Mouse (Mus musculus) neural tube, embryonic 15.5 days (tissue): ENCODE data around the gene Krt76. TPM values are rescaled to one million over a fixed set of nuclear protein-coding genes. Genes with fewer than 3 reads are reported as not detected.

ENCODE experiments used
- ATAC-seq: fragments of 200-750 bp; cut with Nextera tagmentation; 2 replicates; pipeline ENCODE4 v1.8.0; 2017; ENCODE audit warnings: mild to moderate bottlenecking, moderate TSS enrichment, moderate library complexity; ENCODE audit not compliant: low FRiP score
- H3K27ac ChIP-seq: fragments of 300-500 bp; sonication (generic); replicated peaks from 2 replicates; pipeline ENCODE4 v1.5.1; 2015; ENCODE audit warnings: mild to moderate bottlenecking, inconsistent platforms
- H3K27me3 ChIP-seq: fragments of 300-500 bp; sonication (generic); replicated peaks from 2 replicates; pipeline ENCODE4 v1.6.1; 2015; ENCODE audit warnings: inconsistent platforms
- H3K36me3 ChIP-seq: fragments of 300-500 bp; sonication (generic); 2 replicates; pipeline ENCODE4 v1.6.1; 2015; ENCODE audit warnings: inconsistent platforms
- H3K4me1 ChIP-seq: fragments of 300-500 bp; sonication (generic); 2 replicates; pipeline ENCODE4 v1.6.1; 2015; ENCODE audit warnings: inconsistent platforms
- H3K4me2 ChIP-seq: fragments of 300-500 bp; sonication (generic); 2 replicates; pipeline ENCODE4 v1.6.1; 2015; ENCODE audit warnings: inconsistent platforms, mild to moderate bottlenecking, moderate library complexity
- H3K4me3 ChIP-seq: fragments of 300-500 bp; sonication (generic); replicated peaks from 2 replicates; pipeline ENCODE4 v1.5.1; 2015; ENCODE audit warnings: mild to moderate bottlenecking, inconsistent platforms
- H3K9ac ChIP-seq: fragments of 300-500 bp; sonication (generic); replicated peaks from 2 replicates; pipeline ENCODE4 v1.6.1; 2015; ENCODE audit warnings: mild to moderate bottlenecking, inconsistent platforms
- H3K9me3 ChIP-seq: fragments of 300-500 bp; sonication (generic); replicated peaks from 2 replicates; pipeline ENCODE4 v1.6.1; 2016; ENCODE audit warnings: inconsistent platforms
- WGBS: fragments of 180-500 bp; shearing (Covaris S2); methylation state at CpG from one replicate; pipeline ENCODE4 v1.1.7; 2015; ENCODE audit warnings: mixed read lengths; 5-methylcytosine and 5-hydroxymethylcytosine counted together
- polyA plus RNA-seq: library from polyadenylated mRNA; unstranded; fragments of >200 nt; fragmentation: Nextera tagmentation; extraction: Ambion mirVana; gene quantifications from 2 replicates; pipeline ENCODE4 v1.2.1, GENCODE M21; 2015

The Krt76 gene
- polyA plus RNA-seq, result not detected in 2 replicates

DNA sequence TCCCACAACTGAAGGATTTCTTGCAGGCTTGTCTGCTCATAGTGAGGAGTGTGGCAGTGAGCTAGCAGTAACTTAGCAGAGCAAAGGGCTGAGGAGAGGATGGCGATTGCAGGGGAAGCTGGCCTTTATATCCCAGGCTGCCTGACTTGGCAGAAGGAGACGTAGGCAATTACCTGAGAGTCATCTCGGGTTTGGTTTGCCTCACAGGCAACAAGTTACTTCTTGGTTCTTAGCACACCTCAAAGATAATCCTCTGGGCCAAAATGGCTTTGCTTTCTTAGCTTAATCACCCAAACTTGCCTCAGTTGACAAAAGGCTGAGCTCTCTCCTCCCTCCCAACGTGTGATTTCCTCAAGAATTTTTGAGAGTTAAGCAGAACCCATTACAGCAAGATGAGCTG lies at the start of gene Krt76:
Gene Krt76, minus strand, starts transcription at position 101 of the 400 bp plus-strand sequence.
- H3K4me3 ChIP-seq, result no peak within 1 kb of the TSS
- no peak within 1 kb of the TSS for H3K27ac ChIP-seq
- no peak within 1 kb of the TSS for H3K4me2 ChIP-seq
- no peak within 1 kb of the TSS for H3K9ac ChIP-seq
- 59% methylated on average over 4 of the region's 4 CpGs for WGBS
- H3K27me3 ChIP-seq, result no peaks in the 10 kb centered on the region
- no peaks in the 10 kb centered on the region for H3K9me3 ChIP-seq
- no peak for ATAC-seq
- no peaks in the 10 kb centered on the region for H3K36me3 ChIP-seq
- H3K4me1 ChIP-seq, result no peaks in the 10 kb centered on the region

DNA sequence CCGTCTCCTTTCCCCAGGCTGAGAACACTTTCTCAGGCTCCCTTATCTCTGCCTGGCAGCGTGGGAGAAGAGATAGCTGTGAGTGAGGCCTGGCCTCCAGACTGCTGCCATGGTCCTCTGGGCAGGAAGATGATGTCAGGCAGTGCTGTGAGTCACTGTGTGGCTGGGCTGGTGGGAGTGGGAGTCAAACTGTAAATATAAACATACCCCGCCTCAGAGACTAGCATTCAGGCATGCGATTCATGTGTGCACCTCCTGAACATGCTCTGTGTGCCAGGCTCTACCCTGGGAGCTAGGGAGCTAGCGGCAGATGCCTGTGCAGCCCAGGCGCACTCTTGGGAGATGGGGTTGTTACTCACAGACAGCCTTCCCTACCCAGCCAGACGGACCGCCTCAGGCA lies 49.2 kb upstream of the Krt76 start:
- H3K27ac ChIP-seq, result no peak overlapping the region
- H3K27me3 ChIP-seq, result no peaks in the 10 kb centered on the region
- no peak overlapping the region for H3K4me3 ChIP-seq
- WGBS, result 77% methylated on average over 8 of the region's 8 CpGs
- no peak overlapping the region for H3K9ac ChIP-seq
- no peak overlapping the region for H3K4me2 ChIP-seq
- H3K36me3 ChIP-seq, result no peaks in the 10 kb centered on the region
- H3K4me1 ChIP-seq, result no peaks in the 10 kb centered on the region
- H3K9me3 ChIP-seq, result no peaks in the 10 kb centered on the region
- ATAC-seq, result no peak

DNA sequence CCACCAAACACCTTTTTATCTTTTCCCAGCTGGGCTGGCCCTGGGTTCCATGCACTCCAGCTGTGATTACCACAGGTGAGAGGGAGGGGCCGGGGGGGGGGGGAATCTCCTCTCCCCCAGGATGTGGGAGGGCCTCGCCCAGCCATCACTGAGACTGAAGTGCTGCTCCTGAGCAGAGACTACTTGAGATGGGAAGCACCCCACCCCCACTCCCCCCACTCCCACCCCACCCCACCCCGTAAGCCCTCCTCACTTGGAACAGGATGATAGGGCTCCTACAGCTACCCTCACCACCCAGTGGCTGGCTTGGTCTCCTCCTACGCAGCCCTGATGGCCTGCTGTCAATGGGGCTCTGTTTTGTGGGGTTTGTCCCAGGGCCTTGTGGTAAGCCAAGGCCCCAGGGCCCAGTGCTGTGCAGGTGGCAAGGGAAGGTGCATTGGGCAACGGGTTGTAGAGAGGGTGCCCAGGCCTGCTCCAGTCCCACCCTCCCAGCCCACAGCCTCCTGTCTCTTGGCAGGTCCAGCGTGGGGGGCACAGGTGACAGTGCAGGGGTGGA lies 47.6 kb upstream of the Krt76 start, which contains the start of gene Krt79:
Gene Krt79, minus strand, starts transcription at position 51 of the 556 bp plus-strand sequence.
- Histone ChIP-seq H3K4me3 (no peak within 1 kb of the TSS), H3K9me3 (no peaks in the 10 kb centered on the region), H3K9ac (no peak within 1 kb of the TSS), H3K4me1 (no peaks in the 10 kb centered on the region), H3K4me2 (no peak within 1 kb of the TSS), H3K27ac (no peak within 1 kb of the TSS), H3K27me3 (no peaks in the 10 kb centered on the region), H3K36me3 (no peaks in the 10 kb centered on the region)
- no peak for ATAC-seq
- WGBS, result 70% methylated on average over 6 of the region's 6 CpGs

DNA sequence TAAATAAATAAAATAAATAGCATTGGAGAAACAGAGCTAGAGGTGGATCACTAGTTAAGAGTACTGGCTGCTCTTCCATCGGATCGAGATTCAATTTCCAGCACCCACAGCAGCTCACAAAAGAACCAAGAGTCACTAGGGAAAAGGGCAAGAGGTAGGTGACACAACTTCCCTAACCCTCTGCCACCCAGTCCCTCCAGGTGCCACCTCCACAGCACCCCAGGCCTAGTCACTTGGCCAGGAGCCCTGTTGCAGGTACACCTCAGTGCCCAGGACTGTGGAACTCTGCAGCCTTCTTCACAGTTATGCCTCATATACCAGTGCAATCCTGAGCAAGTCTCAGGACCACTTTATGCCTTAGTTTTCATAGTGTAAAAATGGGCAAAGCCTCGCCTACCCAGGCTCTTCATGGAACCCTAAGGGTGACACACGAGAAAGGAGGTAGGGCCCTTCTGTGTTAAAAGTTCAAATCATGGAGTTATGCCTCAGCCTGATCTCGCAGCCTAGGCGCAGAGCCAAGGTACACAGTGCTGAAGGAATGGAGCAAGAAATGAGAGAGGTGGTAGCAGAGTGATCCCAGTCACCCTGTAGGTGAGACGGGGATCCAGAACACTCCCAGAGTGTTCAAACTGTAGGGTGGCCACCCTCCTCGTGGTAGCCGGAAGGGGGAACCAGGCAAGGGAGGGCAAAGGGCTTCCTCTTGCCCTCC lies 46.0 kb upstream of the Krt76 start:
- 90% methylated on average over 9 of the region's 9 CpGs for WGBS
- Histone ChIP-seq H3K36me3 (no peaks in the 10 kb centered on the region), H3K27me3 (no peaks in the 10 kb centered on the region), H3K4me2 (no peak overlapping the region), H3K4me1 (no peaks in the 10 kb centered on the region), H3K27ac (no peak overlapping the region), H3K9ac (no peak overlapping the region), H3K4me3 (no peak overlapping the region), H3K9me3 (no peaks in the 10 kb centered on the region)
- ATAC-seq, result no peak

DNA sequence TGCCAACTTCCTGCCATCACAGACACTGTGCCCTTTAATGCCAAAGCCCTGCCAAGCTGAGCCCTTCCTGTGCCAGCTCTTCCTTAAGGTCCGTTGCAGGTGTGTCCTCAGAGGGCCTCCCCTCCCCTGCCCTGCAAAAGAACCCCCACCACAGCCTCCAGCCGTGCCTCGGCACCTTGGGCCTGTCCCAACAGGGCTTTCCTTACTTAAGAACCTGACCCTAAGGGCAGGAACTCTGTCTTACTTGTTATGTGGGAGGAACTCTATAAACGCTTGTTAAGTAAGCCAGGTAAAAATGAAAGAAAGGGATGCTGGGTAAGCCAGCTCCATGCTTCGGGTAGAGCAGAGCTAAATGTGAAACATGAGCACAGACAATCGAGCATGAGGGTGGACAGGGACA lies 40.3 kb upstream of the Krt76 start:
- no peak overlapping the region for H3K27ac ChIP-seq
- 82% methylated on average over 6 of the region's 6 CpGs for WGBS

DNA sequence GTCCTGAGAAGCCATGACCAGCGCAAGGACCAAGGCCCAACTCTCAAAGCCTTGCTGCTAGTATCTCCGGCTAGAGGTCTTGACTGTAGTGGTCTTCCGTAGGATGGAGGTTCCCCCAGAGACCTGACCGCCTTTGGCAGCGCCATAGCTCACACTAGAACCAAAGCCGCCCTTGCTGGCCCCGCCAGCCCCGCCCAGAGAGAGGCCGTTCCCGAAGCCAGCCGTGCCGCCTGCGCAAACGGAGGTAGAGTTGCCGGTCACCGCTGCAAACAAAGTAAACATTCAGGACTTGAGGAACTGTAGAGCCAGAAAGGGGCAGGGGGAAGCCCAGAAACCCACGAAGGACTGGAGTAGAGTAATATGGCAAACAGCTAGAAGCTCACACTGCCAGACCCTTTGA lies 36.9 kb upstream of the Krt76 start:
- Histone ChIP-seq H3K4me1 (peaks cover 18% of the 10 kb centered on the region; the same call in 1 of the 2 replicates), H3K27me3 (peaks cover 17% of the 10 kb centered on the region; the same call in 1 of the 2 replicates), H3K36me3 (no peaks in the 10 kb centered on the region), H3K9me3 (no peaks in the 10 kb centered on the region), H3K27ac (no peak overlapping the region), H3K4me2 (peak overlapping the region; percentile 42), H3K9ac (no peak overlapping the region), H3K4me3 (no peak overlapping the region)
- no peak for ATAC-seq
- 5% methylated on average over 17 of the region's 17 CpGs for WGBS

More for the DNA sequence above, 40.3 kb upstream of the Krt76 start:
- Histone ChIP-seq H3K27me3 (peaks cover 17% of the 10 kb centered on the region; the same call in 1 of the 2 replicates), H3K9ac (no peak overlapping the region), H3K4me1 (peaks cover 18% of the 10 kb centered on the region; the same call in 1 of the 2 replicates), H3K36me3 (no peaks in the 10 kb centered on the region), H3K4me3 (no peak overlapping the region), H3K4me2 (no peak overlapping the region), H3K9me3 (no peaks in the 10 kb centered on the region)
- no peak for ATAC-seq

DNA sequence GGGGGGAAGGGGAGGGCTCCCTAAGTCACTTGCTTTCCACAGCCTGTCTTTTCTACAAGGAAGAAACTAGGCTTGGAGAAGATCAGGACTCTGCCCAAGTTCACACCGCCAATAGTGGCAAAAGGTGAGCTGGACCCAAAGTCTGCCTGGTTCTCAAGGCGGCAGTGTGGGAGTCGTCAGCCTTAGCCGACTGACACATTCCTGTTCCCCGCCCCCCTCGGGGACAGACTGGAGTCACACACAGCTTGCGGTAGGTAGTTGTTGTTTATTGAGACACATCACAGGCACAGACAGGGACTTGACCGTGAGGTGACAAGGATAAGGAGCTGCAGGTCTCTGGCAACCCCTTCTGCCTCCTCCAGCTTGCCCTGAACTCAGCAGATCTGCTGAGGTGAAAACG lies 36.4 kb upstream of the Krt76 start:
- Histone ChIP-seq H3K36me3 (no peaks in the 10 kb centered on the region), H3K27ac (no peak overlapping the region), H3K4me3 (no peak overlapping the region), H3K27me3 (peaks cover 17% of the 10 kb centered on the region; the same call in 1 of the 2 replicates), H3K9me3 (no peaks in the 10 kb centered on the region), H3K4me2 (no peak overlapping the region), H3K4me1 (peaks cover 18% of the 10 kb centered on the region; the same call in 1 of the 2 replicates), H3K9ac (no peak overlapping the region)
- WGBS, result 19% methylated on average over 9 of the region's 9 CpGs
- ATAC-seq, result no peak

DNA sequence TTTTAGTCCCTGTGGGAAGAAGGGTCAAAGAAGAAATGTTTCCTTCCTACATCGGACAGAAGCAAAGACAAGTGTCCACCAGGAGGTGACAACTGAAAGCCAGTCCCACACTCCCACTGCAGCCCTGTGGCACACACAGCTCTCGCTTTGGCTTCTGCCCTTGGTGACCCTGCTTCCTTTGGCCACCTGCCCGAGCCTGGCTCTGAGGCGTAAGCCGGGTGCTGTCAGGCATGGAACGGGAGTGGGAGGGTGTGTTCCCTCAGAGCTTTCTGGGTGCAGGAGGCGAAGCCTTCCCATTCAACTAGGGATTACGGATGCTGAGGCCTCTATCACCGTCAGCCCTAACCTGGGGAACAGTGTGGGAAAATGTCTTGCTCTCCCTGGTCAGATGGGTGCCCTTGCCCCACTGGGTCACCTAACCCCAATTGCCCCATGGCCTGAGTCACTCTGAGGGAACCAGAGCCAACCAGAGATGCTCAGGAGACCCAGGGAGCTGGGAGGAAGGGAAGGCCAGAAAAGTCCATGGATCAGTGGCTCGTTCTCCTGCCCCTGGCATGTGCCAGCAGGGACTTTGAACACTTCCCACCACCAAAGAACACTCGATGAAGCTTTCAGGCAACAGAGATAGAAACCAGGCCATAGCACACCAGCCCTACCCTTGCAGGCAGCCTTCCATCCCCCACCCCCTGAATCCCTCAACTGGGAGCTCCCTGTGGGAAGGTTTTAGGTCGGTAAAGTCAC lies 34.8 kb upstream of the Krt76 start:
- Histone ChIP-seq H3K27ac (no peak overlapping the region), H3K4me1 (peaks cover 18% of the 10 kb centered on the region; the same call in 1 of the 2 replicates), H3K4me3 (no peak overlapping the region), H3K9ac (no peak overlapping the region), H3K36me3 (no peaks in the 10 kb centered on the region), H3K4me2 (no peak overlapping the region), H3K27me3 (peaks cover 17% of the 10 kb centered on the region; the same call in 1 of the 2 replicates), H3K9me3 (no peaks in the 10 kb centered on the region)
- no peak for ATAC-seq
- WGBS, result 76% methylated on average over 12 of the region's 12 CpGs

DNA sequence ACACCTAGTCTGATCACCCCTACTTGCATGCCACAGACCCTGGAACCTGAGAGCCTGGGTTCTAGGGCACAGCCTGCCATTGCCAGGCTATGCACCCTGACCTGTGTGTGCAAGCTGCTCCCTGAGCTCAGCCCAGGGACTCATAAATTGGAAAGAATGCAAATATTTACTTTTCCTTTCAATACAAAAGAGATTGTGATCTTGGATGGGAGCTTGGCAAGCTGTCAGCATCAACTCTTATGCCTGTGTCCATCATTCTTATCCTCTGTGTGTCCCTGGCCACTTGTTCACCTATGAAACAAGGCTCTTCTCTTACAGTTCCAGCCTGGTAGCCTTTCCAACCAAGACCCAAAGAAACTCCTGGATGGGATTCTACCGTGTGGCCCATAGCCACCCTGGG lies 32.3 kb upstream of the Krt76 start:
- Histone ChIP-seq H3K9ac (no peak overlapping the region), H3K27ac (no peak overlapping the region), H3K4me3 (no peak overlapping the region), H3K4me2 (no peak overlapping the region), H3K9me3 (no peaks in the 10 kb centered on the region), H3K27me3 (peaks cover 11% of the 10 kb centered on the region; the same call in 1 of the 2 replicates), H3K4me1 (peaks cover 10% of the 10 kb centered on the region; the same call in 1 of the 2 replicates), H3K36me3 (no peaks in the 10 kb centered on the region)
- 91% methylated on average over 1 of the region's 1 CpGs for WGBS
- no peak for ATAC-seq

DNA sequence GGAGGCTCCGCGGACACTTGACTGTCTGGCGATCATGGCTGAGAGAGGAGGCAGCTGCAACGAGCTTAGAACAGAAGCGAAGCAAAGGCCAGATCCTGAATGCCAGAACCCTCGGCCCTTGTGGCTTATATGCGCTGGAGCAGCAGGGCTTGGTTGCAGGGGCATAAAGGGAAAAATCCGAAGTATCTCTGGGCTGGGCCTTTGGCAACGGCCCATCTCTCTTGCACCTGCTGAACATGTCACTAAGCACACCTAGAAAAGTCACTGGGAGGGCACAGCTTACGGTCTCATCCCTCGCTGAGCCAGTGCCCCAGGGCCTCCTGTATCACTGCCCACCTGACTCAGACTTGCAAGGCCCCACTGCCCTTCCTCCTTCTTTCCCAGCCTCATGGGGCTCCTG lies 31.9 kb upstream of the Krt76 start, which contains the start of gene Krt4:
Gene Krt4, minus strand, starts transcription at position 101 of the 400 bp plus-strand sequence.
- no peak for ATAC-seq
- peaks cover 6% of the 10 kb centered on the region; the same call in 1 of the 2 replicates for H3K4me1 ChIP-seq
- no peaks in the 10 kb centered on the region for H3K36me3 ChIP-seq
- H3K9ac ChIP-seq, result no peak within 1 kb of the TSS
- no peaks in the 10 kb centered on the region for H3K9me3 ChIP-seq
- H3K4me2 ChIP-seq, result no peak within 1 kb of the TSS
- WGBS, result 83% methylated on average over 11 of the region's 11 CpGs
- no peak within 1 kb of the TSS for H3K4me3 ChIP-seq
- peaks cover 6% of the 10 kb centered on the region; the same call in 1 of the 2 replicates for H3K27me3 ChIP-seq
- H3K27ac ChIP-seq, result no peak within 1 kb of the TSS

DNA sequence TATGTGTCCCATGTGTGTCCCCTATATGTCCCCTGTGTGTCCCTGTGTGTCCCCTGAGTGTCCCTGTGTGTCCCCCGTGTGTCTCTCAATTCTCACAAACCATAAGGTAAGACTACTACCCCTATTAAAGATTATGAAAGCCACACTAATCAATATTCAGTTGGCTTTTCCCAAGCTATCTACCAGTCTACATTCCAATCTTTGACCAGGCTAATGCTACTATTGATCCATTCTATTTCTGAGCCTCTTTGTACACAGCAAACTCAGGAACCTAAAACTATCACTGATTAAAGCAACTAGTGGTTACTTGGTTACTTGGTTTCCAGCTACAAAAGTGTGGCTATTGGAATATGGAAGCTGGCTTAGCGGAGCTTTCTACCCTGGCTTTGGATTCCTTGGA lies 29.6 kb upstream of the Krt76 start:
- WGBS, result 89% methylated on average over 2 of the region's 2 CpGs
- H3K9me3 ChIP-seq, result no peaks in the 10 kb centered on the region
- no peak for ATAC-seq
- H3K27ac ChIP-seq, result no peak overlapping the region
- no peak overlapping the region for H3K4me2 ChIP-seq
- no peaks in the 10 kb centered on the region for H3K27me3 ChIP-seq
- H3K4me3 ChIP-seq, result no peak overlapping the region
- no peaks in the 10 kb centered on the region for H3K36me3 ChIP-seq
- no peaks in the 10 kb centered on the region for H3K4me1 ChIP-seq
- H3K9ac ChIP-seq, result no peak overlapping the region
